Mouse (Mus musculus): ENCODE measurements at regions not wholly inside any gene's neighbourhood (a gene's known extent, or its start where the extent isn't known, plus 50 kb on each side); places are given as distances from the start of the nearest gene placed in this dataset.

DNA sequence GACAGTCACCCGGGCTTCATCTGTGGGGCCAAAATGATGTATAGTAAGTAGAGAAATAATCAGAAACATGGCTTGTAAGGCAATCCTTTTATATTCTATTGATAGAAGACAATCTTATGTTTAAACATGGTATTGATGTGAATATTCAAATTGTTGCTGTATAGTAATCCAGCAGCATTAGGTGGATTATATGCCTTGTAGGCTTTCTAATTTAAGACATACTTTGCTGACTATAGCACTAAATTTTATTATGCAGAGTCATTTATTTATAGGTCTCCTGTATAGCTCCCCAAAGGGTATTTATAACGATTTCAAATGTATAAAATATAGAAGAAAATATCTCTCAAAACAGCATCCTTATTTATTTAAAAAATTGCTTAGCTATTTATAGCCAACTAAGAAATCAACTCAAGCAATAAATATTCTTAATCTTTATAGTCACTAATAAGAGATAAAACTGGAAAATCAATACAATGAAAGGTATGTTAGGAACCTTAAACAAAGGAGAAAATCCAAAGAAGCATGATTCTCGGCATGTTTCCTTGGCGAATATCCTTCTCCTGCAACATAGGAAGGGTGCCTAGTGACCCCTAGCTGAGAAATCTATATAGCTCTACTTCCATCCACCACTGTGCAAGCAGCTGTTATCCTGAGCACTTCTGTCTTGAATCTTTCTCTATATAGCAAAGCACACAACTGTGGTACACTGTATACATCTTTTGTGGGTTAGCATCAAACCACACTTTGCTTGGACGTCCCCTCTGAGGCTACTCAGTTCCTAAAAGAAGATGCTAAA is 188.8 kb upstream of the Gm49339 start:
- peak; percentile 35 for DNase-seq

- DNase-seq: no peak
Observed at GRCm38 (mm10) chr10:51312814-51313213, 167.6 kb upstream of the Gm49339 start.

DNA sequence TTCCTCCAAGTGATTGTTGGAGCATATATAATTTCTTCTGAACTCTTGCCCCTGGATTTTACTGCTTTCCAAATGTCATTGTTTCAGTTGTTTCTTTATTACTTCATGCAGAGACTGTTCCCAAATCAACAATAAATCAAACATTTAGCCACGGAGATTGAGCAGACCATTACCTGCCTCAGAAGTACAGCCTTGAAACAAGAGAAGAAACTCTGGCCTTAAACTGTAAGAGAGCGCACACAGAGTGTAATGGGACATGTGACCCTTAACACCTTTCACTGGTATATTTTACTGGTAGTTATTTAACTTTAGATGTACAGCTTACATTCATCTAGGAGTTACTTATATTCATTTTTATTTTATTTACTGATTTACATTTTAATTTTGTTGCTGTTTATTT is 160.2 kb upstream of the Gm49339 start:
- no peak for DNase-seq

DNA sequence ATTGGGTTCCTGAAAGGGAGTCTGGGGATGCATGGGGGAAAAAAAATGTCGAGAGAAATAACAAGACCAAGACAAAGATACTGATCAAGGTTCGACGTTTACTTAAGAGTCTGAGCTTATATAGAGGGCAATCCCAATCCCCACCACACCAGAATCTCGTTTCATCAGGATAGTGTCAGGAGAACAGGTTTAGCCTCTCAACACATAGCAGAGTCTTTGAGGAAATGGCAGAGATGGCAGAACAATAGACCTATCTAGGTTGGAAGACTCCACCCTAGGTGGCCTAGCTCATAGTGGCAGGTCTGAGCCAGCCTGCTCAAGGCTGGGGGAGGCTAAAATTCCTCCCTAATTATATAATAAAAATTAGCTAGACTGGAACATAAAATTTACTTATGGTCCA is 151.6 kb upstream of the Gm49339 start:
- no peak for DNase-seq

GRCm38 (mm10) chr10:51329386-51329785 is 151.0 kb upstream of the Gm49339 start:
- DNase-seq: no peak

All from retina, postnatal 1 day (tissue).